Mouse (Mus musculus) hindbrain, embryonic 16.5 days (tissue): ENCODE measurements around the gene Wdr83. TPM values are rescaled to one million over a fixed set of nuclear protein-coding genes. Genes with fewer than 3 reads are reported as not detected.

Source experiments
- ATAC-seq: fragments of 200-750 bp; cut with Nextera tagmentation; 2 replicates; pipeline ENCODE4 v1.8.0; 2017; ENCODE audit warnings: moderate TSS enrichment, moderate library complexity
- H3K27ac ChIP-seq: fragments of 300-500 bp; sonication (generic); 2 replicates; pipeline ENCODE4 v1.5.1; 2014; ENCODE audit warnings: low read depth, mild to moderate bottlenecking, control low read depth, low read length, moderate library complexity
- H3K27me3 ChIP-seq: fragments of 300-500 bp; sonication (generic); replicated peaks from 2 replicates; pipeline ENCODE4 v1.6.1; 2014; ENCODE audit warnings: low read length; ENCODE audit not compliant: control insufficient read depth, insufficient read depth
- H3K36me3 ChIP-seq: fragments of 300-500 bp; sonication (generic); 2 replicates; pipeline ENCODE4 v1.6.1; 2014; ENCODE audit warnings: mild to moderate bottlenecking, low read length, moderate library complexity, mixed read lengths; ENCODE audit not compliant: control insufficient read depth, insufficient read depth
- H3K4me1 ChIP-seq: fragments of 300-500 bp; sonication (generic); 2 replicates; pipeline ENCODE4 v1.6.1; 2014; ENCODE audit warnings: low read depth, low read length; ENCODE audit not compliant: control insufficient read depth, insufficient read depth
- H3K4me2 ChIP-seq: fragments of 300-500 bp; sonication (generic); 2 replicates; pipeline ENCODE4 v1.6.1; 2014; ENCODE audit warnings: mild to moderate bottlenecking, low read length, control low read depth, moderate library complexity
- H3K4me3 ChIP-seq: fragments of 300-500 bp; sonication (generic); 2 replicates; pipeline ENCODE4 v1.5.1; 2014; ENCODE audit warnings: mild to moderate bottlenecking, low read length, control low read depth, moderate library complexity
- H3K9ac ChIP-seq: fragments of 300-500 bp; sonication (generic); 2 replicates; pipeline ENCODE4 v1.6.1; 2014; ENCODE audit warnings: low read depth, mild to moderate bottlenecking, control low read depth, low read length, moderate library complexity
- H3K9me3 ChIP-seq: fragments of 300-500 bp; sonication (generic); 2 replicates; pipeline ENCODE4 v1.6.1; 2014; ENCODE audit warnings: mild to moderate bottlenecking, low read length, moderate library complexity; ENCODE audit not compliant: control insufficient read depth
- WGBS: fragments of 180-500 bp; shearing (Covaris S2); extraction: QIAGEN DNeasy Blood & Tissue Kit; methylation state at CpG from one replicate; pipeline ENCODE4 v1.1.7; 2014; 5-methylcytosine and 5-hydroxymethylcytosine counted together
- polyA plus RNA-seq: library from polyadenylated mRNA; unstranded; fragments of >200 nt; fragmentation: Nextera tagmentation; extraction: Ambion mirVana; gene quantifications from 2 replicates; pipeline ENCODE4 v1.2.1, GENCODE M21; 2015

Gene Wdr83
- polyA plus RNA-seq, 1 experiment from 2014 or later: 45.5 TPM

DNA sequence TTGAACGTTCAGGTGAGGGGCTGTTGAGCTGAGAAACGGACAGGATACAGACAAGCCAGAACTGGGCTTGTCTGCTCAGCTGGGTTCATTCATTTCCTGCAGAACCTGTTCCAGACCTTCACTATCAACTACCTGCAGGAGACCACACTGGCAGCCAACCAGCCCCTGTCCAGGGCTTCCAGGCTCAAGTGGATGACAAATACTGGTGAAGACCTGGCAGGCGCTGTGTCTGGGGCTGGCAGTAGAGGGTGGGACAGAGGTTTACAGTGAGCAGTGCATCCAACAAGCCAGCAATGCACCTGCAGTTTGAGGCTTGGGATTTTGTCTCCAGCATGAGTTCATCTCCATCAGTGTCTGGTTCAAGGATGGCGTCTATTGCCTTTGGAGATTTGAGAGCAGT, 15.7 kb upstream of the Wdr83 start:
- H3K27ac ChIP-seq: no peak overlapping the region
- H3K27me3 ChIP-seq: no peaks in the 10 kb centered on the region
- no peak overlapping the region for H3K4me2 ChIP-seq
- WGBS: 95% methylated on average over 4 of the region's 4 CpGs
- H3K4me3 ChIP-seq: no peak overlapping the region
- peaks cover 23% of the 10 kb centered on the region; the same call in 1 of the 2 replicates for H3K36me3 ChIP-seq
- ATAC-seq: no peak
- H3K4me1 ChIP-seq: no peaks in the 10 kb centered on the region
- H3K9ac ChIP-seq: no peak overlapping the region
- peaks cover 1% of the 10 kb centered on the region; the same call in 1 of the 2 replicates for H3K9me3 ChIP-seq

DNA sequence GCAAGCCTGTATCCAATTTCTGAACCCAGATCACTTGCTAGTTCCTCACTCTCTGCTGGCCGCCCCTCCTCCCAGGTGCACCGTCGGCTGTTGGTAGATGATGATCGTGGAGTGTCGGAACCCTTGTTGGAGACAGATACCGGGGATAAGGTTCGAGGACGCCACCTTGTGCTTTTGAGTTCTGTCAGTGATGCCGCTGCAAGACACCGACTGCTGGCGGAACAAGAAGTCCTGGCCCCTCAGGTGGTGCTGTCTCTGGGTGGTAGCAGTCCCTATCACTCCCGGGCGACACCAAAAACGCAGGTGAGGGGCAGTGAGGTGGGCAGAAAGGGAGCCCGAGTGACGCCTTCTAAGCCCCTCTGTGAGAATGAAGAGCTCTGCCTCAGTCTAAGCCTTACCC, 15.1 kb upstream of the Wdr83 start:
- H3K4me1 ChIP-seq: no peaks in the 10 kb centered on the region
- 93% methylated on average over 16 of the region's 16 CpGs for WGBS
- H3K36me3 ChIP-seq: peaks cover 23% of the 10 kb centered on the region; the same call in 1 of the 2 replicates
- no peak overlapping the region for H3K4me3 ChIP-seq
- no peak overlapping the region for H3K4me2 ChIP-seq
- H3K27me3 ChIP-seq: no peaks in the 10 kb centered on the region
- no peak for ATAC-seq
- no peak overlapping the region for H3K9ac ChIP-seq
- H3K9me3 ChIP-seq: no peaks in the 10 kb centered on the region
- H3K27ac ChIP-seq: no peak overlapping the region

- no peak overlapping the region for H3K9ac ChIP-seq
- H3K36me3 ChIP-seq: peaks cover 23% of the 10 kb centered on the region; the same call in 1 of the 2 replicates
- ATAC-seq: no peak
- H3K9me3 ChIP-seq: no peaks in the 10 kb centered on the region
- no peak overlapping the region for H3K4me2 ChIP-seq
- no peaks in the 10 kb centered on the region for H3K27me3 ChIP-seq
- no peak overlapping the region for H3K4me3 ChIP-seq
- H3K4me1 ChIP-seq: no peaks in the 10 kb centered on the region
- 97% methylated on average over 6 of the region's 7 CpGs for WGBS
- H3K27ac ChIP-seq: no peak overlapping the region
Measured at GRCm38 (mm10) chr8:85095566-85095965, 14.5 kb upstream of the Wdr83 start.

GRCm38 (mm10) chr8:85095051-85095450, 13.9 kb upstream of the Wdr83 start:
- Histone ChIP-seq H3K9ac (no peak overlapping the region), H3K4me2 (no peak overlapping the region), H3K27ac (no peak overlapping the region), H3K4me3 (no peak overlapping the region), H3K4me1 (no peaks in the 10 kb centered on the region), H3K9me3 (no peaks in the 10 kb centered on the region), H3K27me3 (no peaks in the 10 kb centered on the region), H3K36me3 (peaks cover 23% of the 10 kb centered on the region; the same call in 1 of the 2 replicates)
- no peak for ATAC-seq
- WGBS: 92% methylated on average over 13 of the region's 13 CpGs

DNA sequence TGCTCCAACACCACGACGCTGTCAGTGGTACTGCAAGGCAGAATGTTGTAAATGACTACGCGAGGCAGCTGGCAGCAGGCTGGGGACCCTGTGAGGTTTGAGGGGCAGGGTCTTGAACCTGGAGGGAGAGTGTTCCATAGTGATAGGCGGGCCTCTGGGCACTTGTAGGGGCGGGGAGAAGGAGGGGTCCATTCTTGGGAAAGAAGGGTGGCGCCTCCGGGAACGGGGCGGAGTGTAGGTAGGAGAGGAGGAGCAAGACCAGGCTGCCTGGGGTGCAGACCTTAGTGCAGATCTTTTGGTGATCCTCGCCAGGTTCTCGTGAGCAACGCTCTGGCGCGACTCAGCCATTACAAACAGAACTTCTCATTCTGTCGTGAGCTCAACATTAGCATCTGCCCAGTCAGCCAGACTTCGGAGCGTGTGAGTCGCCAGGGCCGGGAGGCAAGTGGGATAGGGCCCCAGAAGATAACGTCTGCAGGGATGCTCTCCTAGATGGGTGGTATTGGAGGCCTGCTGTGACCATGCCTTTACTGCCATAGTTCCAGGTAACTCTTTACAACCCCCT, 10.5 kb upstream of the Wdr83 start:
- ATAC-seq: no peak
- Histone ChIP-seq H3K27me3 (no peaks in the 10 kb centered on the region), H3K27ac (no peak overlapping the region), H3K4me1 (no peaks in the 10 kb centered on the region), H3K9ac (no peak overlapping the region), H3K4me2 (no peak overlapping the region), H3K4me3 (no peak overlapping the region), H3K36me3 (peaks cover 15% of the 10 kb centered on the region), H3K9me3 (no peaks in the 10 kb centered on the region)
- WGBS: 33% methylated on average over 21 of the region's 21 CpGs

DNA sequence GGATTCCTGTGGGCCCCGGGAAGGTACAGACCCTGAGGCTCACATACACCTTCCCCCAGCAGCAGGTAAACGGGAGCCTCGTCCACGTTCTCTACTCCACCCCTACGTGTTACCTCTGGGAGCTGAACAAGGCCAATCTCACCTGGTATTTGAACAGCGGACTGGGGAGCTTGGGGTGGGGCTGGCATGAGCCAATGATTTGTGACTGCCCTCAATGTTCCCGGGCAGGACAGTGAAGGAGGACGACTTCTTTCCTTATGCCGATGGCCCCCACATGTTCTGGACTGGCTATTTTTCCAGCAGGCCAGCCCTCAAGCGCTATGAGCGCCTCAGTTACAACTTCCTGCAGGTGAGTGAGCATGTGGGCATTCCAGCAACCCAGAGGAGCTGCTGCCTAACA, 9.8 kb upstream of the Wdr83 start:
- Histone ChIP-seq H3K4me3 (no peak overlapping the region), H3K4me2 (no peak overlapping the region), H3K9ac (no peak overlapping the region), H3K4me1 (no peaks in the 10 kb centered on the region), H3K27ac (no peak overlapping the region), H3K36me3 (peaks cover 13% of the 10 kb centered on the region), H3K27me3 (no peaks in the 10 kb centered on the region), H3K9me3 (no peaks in the 10 kb centered on the region)
- 92% methylated on average over 11 of the region's 11 CpGs for WGBS
- no peak for ATAC-seq

GRCm38 (mm10) chr8:85088771-85089170, 7.7 kb upstream of the Wdr83 start:
- H3K4me3 ChIP-seq: no peak overlapping the region
- ATAC-seq: no peak
- 83% methylated on average over 2 of the region's 2 CpGs for WGBS
- H3K27me3 ChIP-seq: no peaks in the 10 kb centered on the region
- H3K4me1 ChIP-seq: peaks cover 3% of the 10 kb centered on the region
- H3K9me3 ChIP-seq: no peaks in the 10 kb centered on the region
- no peak overlapping the region for H3K9ac ChIP-seq
- peaks cover 3% of the 10 kb centered on the region for H3K36me3 ChIP-seq
- no peak overlapping the region for H3K27ac ChIP-seq
- no peak overlapping the region for H3K4me2 ChIP-seq

DNA sequence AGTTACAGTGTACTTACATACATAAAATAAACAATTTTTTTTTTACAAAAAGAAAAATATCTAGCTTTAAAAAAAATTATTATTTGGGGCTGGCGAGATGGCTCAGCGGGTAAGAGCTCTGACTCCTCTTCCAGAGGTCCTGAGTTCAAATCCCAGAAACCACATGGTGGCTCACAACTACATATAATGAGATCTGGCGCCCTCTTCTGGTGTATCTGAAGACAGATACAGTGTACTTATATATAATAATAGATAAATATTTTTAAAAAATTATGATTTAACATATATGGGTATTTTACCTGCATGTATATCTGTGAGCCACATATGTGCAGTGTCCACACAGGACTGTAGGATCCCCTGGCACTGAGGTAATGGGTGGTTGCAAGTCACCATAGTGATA, 5.1 kb upstream of the Wdr83 start:
- Histone ChIP-seq H3K4me1 (peaks cover 15% of the 10 kb centered on the region), H3K9ac (no peak overlapping the region), H3K27ac (no peak overlapping the region), H3K4me3 (no peak overlapping the region), H3K27me3 (no peaks in the 10 kb centered on the region), H3K36me3 (peaks cover 2% of the 10 kb centered on the region; the same call in 1 of the 2 replicates), H3K9me3 (no peaks in the 10 kb centered on the region), H3K4me2 (no peak overlapping the region)
- ATAC-seq: no peak
- WGBS: 86% methylated on average over 3 of the region's 3 CpGs

- Histone ChIP-seq H3K4me2 (no peak overlapping the region), H3K36me3 (peaks cover 2% of the 10 kb centered on the region; the same call in 1 of the 2 replicates), H3K4me1 (peaks cover 20% of the 10 kb centered on the region), H3K9ac (no peak overlapping the region), H3K27ac (no peak overlapping the region), H3K4me3 (no peak overlapping the region), H3K9me3 (no peaks in the 10 kb centered on the region), H3K27me3 (no peaks in the 10 kb centered on the region)
- no peak for ATAC-seq
- WGBS: 86% methylated on average over 8 of the region's 8 CpGs
Measured at GRCm38 (mm10) chr8:85084633-85085032, 3.5 kb upstream of the Wdr83 start.
